Mouse (Mus musculus): ENCODE measurements around the gene Cdc14a. TPM values are rescaled to one million over a fixed set of nuclear protein-coding genes. Genes with fewer than 3 reads are reported as not detected.

The Cdc14a gene
- polyA plus RNA-seq, 1 experiment, result 4.7 TPM

GRCm38 (mm10) chr3:116304800-116305753 lies 118.8 kb downstream of the Cdc14a start:
- 87% methylated on average over 18 of the region's 18 CpGs for WGBS
- Histone ChIP-seq H3K4me1 (ENCODE audit: control insufficient read depth, insufficient read depth, insufficient read length) (peaks cover 2% of the 10 kb centered on the region; the same call in 1 of the 2 replicates), H3K4me3 (ENCODE audit: extremely low read depth, insufficient read depth, insufficient read length) (no peak overlapping the region), H3K27ac (ENCODE audit: insufficient read depth, low read length) (no peak overlapping the region), H3K36me3 (ENCODE audit: control insufficient read depth, insufficient read depth, low read length) (peaks cover 1% of the 10 kb centered on the region; the same call in 1 of the 2 replicates), H3K27me3 (ENCODE audit: control insufficient read depth, insufficient read depth, low read length) (no peaks in the 10 kb centered on the region)
- TF ChIP-seq CTCF (IDR thresholded peaks at IDR 0.05; ENCODE audit: extremely low read depth, insufficient read depth, insufficient read length, insufficient replicate concordance), result no peak
- no peak for DNase-seq (ENCODE audit: low read depth in 1 of 2, low spot score in 2 of 2)

GRCm38 (mm10) chr3:116302581-116302980 lies 121.3 kb downstream of the Cdc14a start:
- no peak for TF ChIP-seq POLR2A (IDR thresholded peaks at IDR 0.05; ENCODE audit: low read depth, low read length)
- no peak for TF ChIP-seq CTCF (IDR thresholded peaks at IDR 0.05; ENCODE audit: extremely low read depth, insufficient read depth, insufficient read length, insufficient replicate concordance)
- H3K36me3 ChIP-seq (ENCODE audit: control insufficient read depth, insufficient read depth, low read length), result peaks cover 5% of the 10 kb centered on the region; the same call in 1 of the 2 replicates
- DNase-seq (ENCODE audit: low read depth in 1 of 2, low spot score in 2 of 2), result no peak
- no peaks in the 10 kb centered on the region for H3K27me3 ChIP-seq (ENCODE audit: control insufficient read depth, insufficient read depth, low read length)
- H3K27ac ChIP-seq (ENCODE audit: insufficient read depth, low read length), result no peak overlapping the region
- H3K4me3 ChIP-seq (ENCODE audit: extremely low read depth, insufficient read depth, insufficient read length), result no peak overlapping the region
- H3K4me1 ChIP-seq (ENCODE audit: control insufficient read depth, insufficient read depth, insufficient read length), result peaks cover 2% of the 10 kb centered on the region; the same call in 1 of the 2 replicates
- 91% methylated on average over 7 of the region's 7 CpGs for WGBS

GRCm38 (mm10) chr3:116301754-116302153 lies 122.1 kb downstream of the Cdc14a start:
- no peaks in the 10 kb centered on the region for H3K27me3 ChIP-seq (ENCODE audit: control insufficient read depth, insufficient read depth, low read length)
- H3K4me3 ChIP-seq (ENCODE audit: extremely low read depth, insufficient read depth, insufficient read length), result no peak overlapping the region
- TF ChIP-seq POLR2A (IDR thresholded peaks at IDR 0.05; ENCODE audit: low read depth, low read length) (no peak), CTCF (IDR thresholded peaks at IDR 0.05; ENCODE audit: extremely low read depth, insufficient read depth, insufficient read length, insufficient replicate concordance) (no peak)
- H3K27ac ChIP-seq (ENCODE audit: insufficient read depth, low read length), result no peak overlapping the region
- 90% methylated on average over 6 of the region's 6 CpGs for WGBS
- peaks cover 2% of the 10 kb centered on the region; the same call in 1 of the 2 replicates for H3K4me1 ChIP-seq (ENCODE audit: control insufficient read depth, insufficient read depth, insufficient read length)
- peaks cover 8% of the 10 kb centered on the region for H3K36me3 ChIP-seq (ENCODE audit: control insufficient read depth, insufficient read depth, low read length)
- no peak for DNase-seq (ENCODE audit: low read depth in 1 of 2, low spot score in 2 of 2)

GRCm38 (mm10) chr3:116298727-116299126 lies 125.1 kb downstream of the Cdc14a start:
- TF ChIP-seq POLR2A (IDR thresholded peaks at IDR 0.05; ENCODE audit: low read depth, low read length) (no peak), CTCF (IDR thresholded peaks at IDR 0.05; ENCODE audit: extremely low read depth, insufficient read depth, insufficient read length, insufficient replicate concordance) (no peak)
- no peak overlapping the region for H3K27ac ChIP-seq (ENCODE audit: insufficient read depth, low read length)
- peaks cover 20% of the 10 kb centered on the region for H3K36me3 ChIP-seq (ENCODE audit: control insufficient read depth, insufficient read depth, low read length)
- H3K4me3 ChIP-seq (ENCODE audit: extremely low read depth, insufficient read depth, insufficient read length), result no peak overlapping the region
- WGBS, result 88% methylated on average over 10 of the region's 10 CpGs
- H3K4me1 ChIP-seq (ENCODE audit: control insufficient read depth, insufficient read depth, insufficient read length), result peaks cover 2% of the 10 kb centered on the region; the same call in 1 of the 2 replicates
- no peaks in the 10 kb centered on the region for H3K27me3 ChIP-seq (ENCODE audit: control insufficient read depth, insufficient read depth, low read length)
- no peak for DNase-seq (ENCODE audit: low read depth in 1 of 2, low spot score in 2 of 2)

- H3K36me3 ChIP-seq (ENCODE audit: control insufficient read depth, insufficient read depth, low read length), result peaks cover 25% of the 10 kb centered on the region
- 87% methylated on average over 8 of the region's 8 CpGs for WGBS
- no peak for DNase-seq (ENCODE audit: low read depth in 1 of 2, low spot score in 2 of 2)
Measured at GRCm38 (mm10) chr3:116298003-116298402, 125.8 kb downstream of the Cdc14a start.

GRCm38 (mm10) chr3:116297170-116297569 lies 126.7 kb downstream of the Cdc14a start:
- H3K36me3 ChIP-seq (ENCODE audit: control insufficient read depth, insufficient read depth, low read length), result peaks cover 24% of the 10 kb centered on the region
- peaks cover 2% of the 10 kb centered on the region; the same call in 1 of the 2 replicates for H3K4me1 ChIP-seq (ENCODE audit: control insufficient read depth, insufficient read depth, insufficient read length)
- no peak overlapping the region for H3K4me3 ChIP-seq (ENCODE audit: extremely low read depth, insufficient read depth, insufficient read length)
- no peak overlapping the region for H3K27ac ChIP-seq (ENCODE audit: insufficient read depth, low read length)
- H3K27me3 ChIP-seq (ENCODE audit: control insufficient read depth, insufficient read depth, low read length), result no peaks in the 10 kb centered on the region
- no peak for DNase-seq (ENCODE audit: low read depth in 1 of 2, low spot score in 2 of 2)
- TF ChIP-seq POLR2A (IDR thresholded peaks at IDR 0.05; ENCODE audit: low read depth, low read length) (no peak), CTCF (IDR thresholded peaks at IDR 0.05; ENCODE audit: extremely low read depth, insufficient read depth, insufficient read length, insufficient replicate concordance) (no peak)
- WGBS, result 94% methylated on average over 7 of the region's 7 CpGs

More at GRCm38 (mm10) chr3:116298003-116298402, 125.8 kb downstream of the Cdc14a start:
- Histone ChIP-seq H3K27me3 (ENCODE audit: control insufficient read depth, insufficient read depth, low read length) (no peaks in the 10 kb centered on the region), H3K27ac (ENCODE audit: insufficient read depth, low read length) (no peak overlapping the region), H3K4me3 (ENCODE audit: extremely low read depth, insufficient read depth, insufficient read length) (no peak overlapping the region), H3K4me1 (ENCODE audit: control insufficient read depth, insufficient read depth, insufficient read length) (peaks cover 2% of the 10 kb centered on the region; the same call in 1 of the 2 replicates)
- TF ChIP-seq POLR2A (IDR thresholded peaks at IDR 0.05; ENCODE audit: low read depth, low read length) (no peak), CTCF (IDR thresholded peaks at IDR 0.05; ENCODE audit: extremely low read depth, insufficient read depth, insufficient read length, insufficient replicate concordance) (no peak)
